Mouse (Mus musculus): ENCODE measurements around the gene Dennd6a. TPM values are rescaled to one million over a fixed set of nuclear protein-coding genes. Genes with fewer than 3 reads are reported as not detected.
A peak's percentile ranks its signal among the peaks of the same experiment; 100 is the strongest.

Gene Dennd6a
- total RNA-seq, 2 experiments from 2014 or later, result 25.8 to 26.6 TPM

GRCm38 (mm10) chr14:26625301-26625700 is 51.6 kb downstream of the Dennd6a start:
- TF ChIP-seq CTCF (IDR thresholded peaks at IDR 0.05), result no peak
- Histone ChIP-seq H3K27ac (no peak overlapping the region), H3K4me3 (no peak overlapping the region)
- intact Hi-C loops (cut with DNase I), result no loop called here
- no peak for DNase-seq (ENCODE audit: extremely low spot score in 1 of 2, low spot score in 2 of 2)

- TF ChIP-seq CTCF (IDR thresholded peaks at IDR 0.05), result no peak
- H3K27ac ChIP-seq, result no peak overlapping the region
- H3K4me3 ChIP-seq, result no peak overlapping the region
- DNase-seq (ENCODE audit: extremely low spot score in 1 of 2, low spot score in 2 of 2), result no peak
- intact Hi-C loops (cut with DNase I), result no loop called here
These were observed 53.0 kb downstream of the Dennd6a start for GRCm38 (mm10) chr14:26626605-26627140.

- intact Hi-C loops (cut with DNase I), result loop anchor here (5.0 kb wide), 1 partner anchor 150 kb away; no protein-coding TSS in a partner anchor
- peak overlapping the region; percentile 94 for H3K27ac ChIP-seq
- peak in 1 of 2 experiments; percentile 18 for DNase-seq (ENCODE audit: extremely low spot score in 1 of 2, low spot score in 2 of 2)
- TF ChIP-seq CTCF (IDR thresholded peaks at IDR 0.05), result no peak
- H3K4me3 ChIP-seq, result peak overlapping the region; percentile 47
These were observed 63.6 kb downstream of the Dennd6a start for GRCm38 (mm10) chr14:26637025-26637850.

GRCm38 (mm10) chr14:26637851-26638707 is 64.4 kb downstream of the Dennd6a start, which contains the start of gene Arf4:
Arf4 (plus strand) TSS chr14:26638074.
- Histone ChIP-seq H3K4me3 (peak within 1 kb of the TSS; percentile 73), H3K27ac (peak within 1 kb of the TSS; percentile 94)
- intact Hi-C loops (cut with DNase I), result loop anchor here (2.0 to 5.0 kb wide), 3 partner anchors 31 to 151 kb away; partner anchors contain the start of gene Pde12
- TF ChIP-seq CTCF (IDR thresholded peaks at IDR 0.05), result no peak
- peak; percentile 98 to 99 for DNase-seq (ENCODE audit: extremely low spot score in 1 of 2, low spot score in 2 of 2)

GRCm38 (mm10) chr14:26638708-26639084 is 65.0 kb downstream of the Dennd6a start:
- H3K27ac ChIP-seq, result peak overlapping the region; percentile 94
- no peak; the same call in 1 of the 2 replicates for TF ChIP-seq CTCF (IDR thresholded peaks at IDR 0.05)
- peak overlapping the region; percentile 73 for H3K4me3 ChIP-seq
- peak; percentile 26 to 27 for DNase-seq (ENCODE audit: extremely low spot score in 1 of 2, low spot score in 2 of 2)
- intact Hi-C loops (cut with DNase I), result loop anchor here (2.0 to 5.0 kb wide), 3 partner anchors 30 to 151 kb away; partner anchors contain the start of gene Pde12

GRCm38 (mm10) chr14:26639251-26639650 is 65.6 kb downstream of the Dennd6a start:
- Histone ChIP-seq H3K4me3 (peak overlapping the region; percentile 73), H3K27ac (peak overlapping the region; percentile 94)
- DNase-seq (ENCODE audit: extremely low spot score in 1 of 2, low spot score in 2 of 2), result no peak
- no peak for TF ChIP-seq CTCF (IDR thresholded peaks at IDR 0.05)
- intact Hi-C loops (cut with DNase I), result loop anchor here (2.0 to 5.0 kb wide), 3 partner anchors 30 to 152 kb away; partner anchors contain the start of gene Pde12

GRCm38 (mm10) chr14:26639961-26640360 is 66.3 kb downstream of the Dennd6a start:
- intact Hi-C loops (cut with DNase I), result loop anchor here (2.0 to 5.0 kb wide), 3 partner anchors 29 to 153 kb away; partner anchors contain the start of gene Pde12
- Histone ChIP-seq H3K27ac (no peak overlapping the region), H3K4me3 (peak overlapping the region; percentile 73)
- no peak for DNase-seq (ENCODE audit: extremely low spot score in 1 of 2, low spot score in 2 of 2)
- TF ChIP-seq CTCF (IDR thresholded peaks at IDR 0.05), result peak; percentile 14

GRCm38 (mm10) chr14:26643006-26643624 is 69.5 kb downstream of the Dennd6a start:
- no peak for DNase-seq (ENCODE audit: extremely low spot score in 1 of 2, low spot score in 2 of 2)
- H3K27ac ChIP-seq, result no peak overlapping the region
- no peak overlapping the region for H3K4me3 ChIP-seq
- intact Hi-C loops (cut with DNase I), result no loop called here
- TF ChIP-seq CTCF (IDR thresholded peaks at IDR 0.05), result no peak

GRCm38 (mm10) chr14:26645989-26646650 is 72.5 kb downstream of the Dennd6a start:
- no peak overlapping the region for H3K4me3 ChIP-seq
- no peak for DNase-seq (ENCODE audit: extremely low spot score in 1 of 2, low spot score in 2 of 2)
- intact Hi-C loops (cut with DNase I), result no loop called here
- no peak for TF ChIP-seq CTCF (IDR thresholded peaks at IDR 0.05)
- no peak overlapping the region for H3K27ac ChIP-seq

- no peak overlapping the region for H3K4me3 ChIP-seq
- H3K27ac ChIP-seq, result no peak overlapping the region
- TF ChIP-seq CTCF (IDR thresholded peaks at IDR 0.05), result no peak
- intact Hi-C loops (cut with DNase I), result no loop called here
- DNase-seq (ENCODE audit: extremely low spot score in 1 of 2, low spot score in 2 of 2), result no peak
These were observed 74.2 kb downstream of the Dennd6a start for GRCm38 (mm10) chr14:26647811-26648210.
